Mouse (Mus musculus) monocyte, adult 5-6 weeks (primary cell): ENCODE data around the gene Dkkl1. TPM values are rescaled to one million over a fixed set of nuclear protein-coding genes. Genes with fewer than 3 reads are reported as not detected.
A peak's percentile ranks its signal among the peaks of the same experiment; 100 is the strongest.

Experiments
- ATAC-seq: fragments of 153-309, 156-312 bp; replicated peaks from 2 replicates; pipeline ENCODE4 v1.8.0; 2017; ENCODE audit warnings: mild to moderate bottlenecking; ENCODE audit not compliant: low TSS enrichment, insufficient number of reproducible peaks, severe bottlenecking, poor library complexity, low FRiP score
- total RNA-seq: library from RNA; stranded (forward); fragments of 200-1000, 200-491, 200-594 nt; gene quantifications from 3 replicates; pipeline ENCODE4 v1.2.3, GENCODE M21; 2017

Gene Dkkl1
- total RNA-seq, 1 experiment from 2014 or later: 6.1 TPM

- no peak for ATAC-seq
Measured at GRCm38 (mm10) chr7:45196176-45196535, 15.8 kb downstream of the Dkkl1 start.

- no peak for ATAC-seq
Measured at GRCm38 (mm10) chr7:45195341-45196175, 16.4 kb downstream of the Dkkl1 start.

GRCm38 (mm10) chr7:45193871-45194785 is 17.8 kb downstream of the Dkkl1 start:
- no peak for ATAC-seq

- ATAC-seq: no peak
Measured at GRCm38 (mm10) chr7:45193406-45193805, 18.5 kb downstream of the Dkkl1 start.

- ATAC-seq: no peak
Measured at GRCm38 (mm10) chr7:45192585-45193310, 19.2 kb downstream of the Dkkl1 start.

GRCm38 (mm10) chr7:45191803-45192363 is 20.1 kb downstream of the Dkkl1 start:
- no peak for ATAC-seq

- no peak for ATAC-seq
Measured at GRCm38 (mm10) chr7:45191161-45191560, 20.8 kb downstream of the Dkkl1 start.

GRCm38 (mm10) chr7:45190186-45190585 is 21.8 kb downstream of the Dkkl1 start:
- ATAC-seq: no peak

GRCm38 (mm10) chr7:45189600-45189999 is 22.3 kb downstream of the Dkkl1 start:
- no peak for ATAC-seq

- ATAC-seq: no peak
Measured at GRCm38 (mm10) chr7:45185921-45186320, 26.0 kb downstream of the Dkkl1 start.

GRCm38 (mm10) chr7:45183672-45184071 is 28.3 kb downstream of the Dkkl1 start:
- ATAC-seq: no peak

- ATAC-seq: no peak
Measured at GRCm38 (mm10) chr7:45182606-45183005, 29.3 kb downstream of the Dkkl1 start.

- peak; percentile 86 for ATAC-seq
Measured at GRCm38 (mm10) chr7:45182199-45182601, 29.7 kb downstream of the Dkkl1 start.

GRCm38 (mm10) chr7:45181540-45181939 is 30.4 kb downstream of the Dkkl1 start:
- no peak for ATAC-seq

- ATAC-seq: no peak
Measured at GRCm38 (mm10) chr7:45180896-45181477, 31.0 kb downstream of the Dkkl1 start, which contains the start of gene Pth2. Gene Pth2 (plus strand): TSS chr7:45180995.

GRCm38 (mm10) chr7:45179469-45179868 is 32.5 kb downstream of the Dkkl1 start, which contains the start of gene Gfy:
Gene Gfy (minus strand): TSS chr7:45179569.
- no peak for ATAC-seq

- no peak for ATAC-seq
Measured at GRCm38 (mm10) chr7:45178550-45178949, 33.4 kb downstream of the Dkkl1 start.

GRCm38 (mm10) chr7:45176356-45176755 is 35.6 kb downstream of the Dkkl1 start:
- no peak for ATAC-seq
